Mouse (Mus musculus) brown adipose tissue, adult 24 weeks (tissue): ENCODE measurements around the gene Efs. TPM values are rescaled to one million over a fixed set of nuclear protein-coding genes. Genes with fewer than 3 reads are reported as not detected.
A peak's percentile ranks its signal among the peaks of the same experiment; 100 is the strongest.

Source experiments
- H3K27ac ChIP-seq: fragments of 200-500 bp; replicated peaks from 2 replicates; pipeline ENCODE4 v1.5.1; 2012; ENCODE audit warnings: low read depth, mild to moderate bottlenecking, low read length
- H3K4me1 ChIP-seq: fragments of 200-500 bp; 2 replicates; pipeline ENCODE4 v1.6.1; 2012; ENCODE audit warnings: low read length, mixed read lengths; ENCODE audit not compliant: control insufficient read depth, insufficient read depth, insufficient read length
- H3K4me3 ChIP-seq: fragments of 200-500 bp; 2 replicates; pipeline ENCODE4 v1.5.1; 2012; ENCODE audit warnings: low read depth, mild to moderate bottlenecking, low read length, moderate library complexity; ENCODE audit not compliant: insufficient read depth
- polyA plus RNA-seq: library from polyadenylated mRNA; stranded (reverse); fragments of >200 nt; gene quantifications from 2 replicates; pipeline ENCODE4 v1.2.4, GENCODE M21; 2012; ENCODE audit not compliant: missing spikeins, insufficient read depth, insufficient read length

Efs gene
- polyA plus RNA-seq, 1 experiment: 3.4 TPM

- peak within 1 kb of the TSS; percentile 61 for H3K4me3 ChIP-seq
- H3K27ac ChIP-seq: 0 out of 2 replicates have a peak within 1 kb of the TSS, but pooled peaks have one; percentile 23
- 0 out of 2 replicates have a peak, but pooled peaks cover 2% of the 10 kb centered on the region for H3K4me1 ChIP-seq
These were observed 48.7 kb downstream of the Efs start, which contains the start of gene Ppp1r3e for GRCm38 (mm10) chr14:54877048-54877715. TSS of gene Ppp1r3e (minus strand) at chr14:54877550.

- 0 out of 2 replicates have a peak overlapping the region, but pooled peaks have one; percentile 23 for H3K27ac ChIP-seq
- H3K4me1 ChIP-seq: 0 out of 2 replicates have a peak, but pooled peaks cover 2% of the 10 kb centered on the region
These were observed 49.3 kb downstream of the Efs start for GRCm38 (mm10) chr14:54876539-54877047.

GRCm38 (mm10) chr14:54875844-54876538, 49.9 kb downstream of the Efs start:
- H3K4me3 ChIP-seq: peak overlapping the region; percentile 61
- 0 out of 2 replicates have a peak, but pooled peaks cover 2% of the 10 kb centered on the region for H3K4me1 ChIP-seq
- 0 out of 2 replicates have a peak overlapping the region, but pooled peaks have one; percentile 23 for H3K27ac ChIP-seq

More at GRCm38 (mm10) chr14:54876539-54877047, 49.3 kb downstream of the Efs start:
- peak overlapping the region; percentile 61 for H3K4me3 ChIP-seq

GRCm38 (mm10) chr14:54874165-54874564, 51.8 kb downstream of the Efs start:
- no peak overlapping the region for H3K4me3 ChIP-seq
- H3K4me1 ChIP-seq: 0 out of 2 replicates have a peak, but pooled peaks cover 2% of the 10 kb centered on the region
- no peak overlapping the region for H3K27ac ChIP-seq

GRCm38 (mm10) chr14:54870861-54871260, 55.1 kb downstream of the Efs start, which contains the start of gene Homez:
TSS of gene Homez (minus strand) at chr14:54870961.
- Histone ChIP-seq H3K27ac (no peak within 1 kb of the TSS), H3K4me3 (no peak within 1 kb of the TSS), H3K4me1 (0 out of 2 replicates have a peak, but pooled peaks cover 2% of the 10 kb centered on the region)

GRCm38 (mm10) chr14:54868026-54868425, 57.9 kb downstream of the Efs start:
- Histone ChIP-seq H3K27ac (no peak overlapping the region), H3K4me1 (no peaks in the 10 kb centered on the region), H3K4me3 (no peak overlapping the region)

GRCm38 (mm10) chr14:54866936-54867335, 59.0 kb downstream of the Efs start:
- Histone ChIP-seq H3K4me3 (no peak overlapping the region), H3K27ac (no peak overlapping the region), H3K4me1 (no peaks in the 10 kb centered on the region)

Other genes with a start within 250 kb of the Efs start
- 33.3 and 43.1 TPM in 2 replicates for gene 1700123O20Rik, start 239.9 kb downstream of the Efs start, polyA plus RNA-seq
- 47.2 and 50.6 TPM in 2 replicates for gene Acin1, start 239.2 kb downstream of the Efs start, polyA plus RNA-seq
- gene Gm29776, start 227.3 kb downstream of the Efs start, polyA plus RNA-seq: not detected in 2 replicates
- not detected in 2 replicates for gene Cebpe, start 214.0 kb downstream of the Efs start, polyA plus RNA-seq
- gene Slc7a8, start 144.2 kb downstream of the Efs start, polyA plus RNA-seq: 2.4 and 2.8 TPM in 2 replicates
- gene Rnf212b, start 112.0 kb downstream of the Efs start, polyA plus RNA-seq: 1.5 and 2.0 TPM in 2 replicates
- 3.3 and 4.6 TPM in 2 replicates for gene Homez, start 55.2 kb downstream of the Efs start, polyA plus RNA-seq
- 15.9 and 20.3 TPM in 2 replicates for gene Ppp1r3e, start 48.6 kb downstream of the Efs start, polyA plus RNA-seq
- gene Bcl2l2, start 42.7 kb downstream of the Efs start, polyA plus RNA-seq: 26.3 and 28.2 TPM in 2 replicates
- not detected in 2 replicates for gene Gm20521, start 42.7 kb downstream of the Efs start, polyA plus RNA-seq
- gene Pabpn1, start 33.6 kb downstream of the Efs start, polyA plus RNA-seq: 75.5 and 89.7 TPM in 2 replicates
- 4.9 and 6.6 TPM in 2 replicates for gene Slc22a17, start 13.0 kb downstream of the Efs start, polyA plus RNA-seq
- not detected in 2 replicates for gene Il25, start 6.6 kb upstream of the Efs start, polyA plus RNA-seq
- 1.8 and 3.3 TPM in 2 replicates for gene Cmtm5, start 10.1 kb upstream of the Efs start, polyA plus RNA-seq
- not detected in 2 replicates for gene Myh6, start 40.8 kb upstream of the Efs start, polyA plus RNA-seq
- gene Gm17428, start 50.8 kb upstream of the Efs start, polyA plus RNA-seq: not detected in 2 replicates
- 12.0 and 23.5 TPM in 2 replicates for gene Myh7, start 68.5 kb upstream of the Efs start, polyA plus RNA-seq
- gene Ngdn, start 89.3 kb upstream of the Efs start, polyA plus RNA-seq: 22.0 and 27.3 TPM in 2 replicates
- gene Zfhx2, start 166.2 kb upstream of the Efs start, polyA plus RNA-seq: 2.3 and 2.5 TPM in 2 replicates
- gene Thtpa, start 168.7 kb upstream of the Efs start, polyA plus RNA-seq: 9.0 and 15.6 TPM in 2 replicates
- 16.9 and 20.8 TPM in 2 replicates for gene Ap1g2, start 180.5 kb upstream of the Efs start, polyA plus RNA-seq
- not detected in 2 replicates for gene Jph4, start 190.8 kb upstream of the Efs start, polyA plus RNA-seq